Mouse (Mus musculus): Measurements from ENCODE around the gene Tnip2. TPM values are rescaled to one million over a fixed set of nuclear protein-coding genes. Genes with fewer than 3 reads are reported as not detected.

The Tnip2 gene
- polyA plus RNA-seq, 1 experiment from 2014 or later: 4.8 TPM

DNA sequence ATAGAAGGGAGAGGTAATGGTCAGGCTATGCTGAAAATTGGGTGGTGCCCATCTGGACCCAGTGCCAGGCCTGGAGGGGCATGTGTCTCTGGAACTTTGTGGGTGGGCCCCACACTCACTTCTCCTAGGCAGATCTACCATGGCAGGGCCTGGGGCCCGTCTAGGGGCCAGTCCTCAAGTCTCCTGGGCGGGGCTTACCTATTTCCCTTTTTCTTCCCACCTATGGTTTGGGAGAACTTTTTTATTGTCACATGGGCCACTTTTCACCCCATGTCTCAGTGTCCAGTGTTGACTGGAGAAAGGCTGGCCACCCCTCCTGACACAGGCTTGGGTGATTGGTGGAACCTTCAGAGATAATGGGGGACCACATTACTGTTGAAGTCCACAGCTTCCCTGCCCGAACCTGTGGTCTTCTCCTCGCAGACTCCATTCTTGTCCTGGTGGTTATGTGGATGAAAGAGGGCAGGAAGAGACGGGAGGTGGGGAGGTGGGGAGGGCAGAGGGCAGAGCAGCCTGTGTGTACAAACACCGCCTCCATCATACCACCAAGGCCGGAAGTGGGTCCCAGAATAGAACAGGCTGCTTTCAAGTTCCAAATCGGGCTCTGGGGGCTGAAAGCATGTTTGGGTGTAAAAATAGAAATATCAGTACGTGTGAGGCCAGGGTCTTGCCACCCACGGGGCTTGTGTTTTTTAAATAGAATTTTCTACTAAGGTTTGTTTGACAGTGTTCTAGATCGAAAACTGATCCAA is 6.8 kb upstream of the Tnip2 start:
- H3K4me1 ChIP-seq: 0 out of 2 replicates have a peak, but pooled peaks cover 4% of the 10 kb centered on the region
- no peak for DNase-seq (ENCODE audit: low spot score)
- 75% methylated on average over 11 of the region's 11 CpGs for WGBS
- no peak overlapping the region for H3K4me3 ChIP-seq
- H3K27ac ChIP-seq (replicated peaks): no peak overlapping the region
- H3K27me3 ChIP-seq (replicated peaks; ENCODE audit: low read depth, poor library complexity, severe bottlenecking): 0 out of 2 replicates have a peak, but pooled peaks cover 11% of the 10 kb centered on the region
- H3K9me3 ChIP-seq: no peaks in the 10 kb centered on the region
- H3K36me3 ChIP-seq (replicated peaks): no peaks in the 10 kb centered on the region

DNA sequence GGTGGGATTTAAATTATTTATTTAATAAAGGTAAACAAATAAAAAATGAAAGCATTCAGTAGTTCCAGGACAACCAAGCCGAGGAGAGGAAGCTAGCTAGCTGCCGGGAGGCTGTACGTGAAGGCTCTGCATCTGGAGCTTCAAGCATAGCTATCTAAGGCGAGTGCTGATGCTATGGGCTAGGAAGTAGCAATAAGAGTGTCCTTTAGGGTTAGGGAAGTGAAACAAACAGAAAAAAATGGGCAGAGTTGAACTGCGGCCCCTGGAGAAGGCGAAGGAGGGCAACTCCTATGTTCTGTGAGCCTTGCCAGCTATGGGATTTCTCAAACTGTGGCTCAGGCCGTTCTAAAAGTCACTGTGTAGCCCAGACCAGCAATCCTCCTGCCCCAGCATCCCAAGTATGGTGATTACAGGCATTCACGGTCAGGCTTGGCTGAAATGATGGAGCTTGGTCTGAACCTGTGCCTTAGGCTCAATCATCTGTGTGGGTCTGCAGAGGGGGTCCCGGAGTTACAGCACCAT is 5.7 kb upstream of the Tnip2 start:
- H3K9me3 ChIP-seq: no peaks in the 10 kb centered on the region
- H3K27me3 ChIP-seq (replicated peaks; ENCODE audit: low read depth, poor library complexity, severe bottlenecking): peaks cover 22% of the 10 kb centered on the region; the same call in 1 of the 2 replicates
- no peaks in the 10 kb centered on the region for H3K36me3 ChIP-seq (replicated peaks)
- H3K4me3 ChIP-seq: no peak overlapping the region
- DNase-seq (ENCODE audit: low spot score): no peak
- WGBS: 80% methylated on average over 9 of the region's 9 CpGs
- peaks cover 6% of the 10 kb centered on the region; the same call in 1 of the 2 replicates for H3K4me1 ChIP-seq
- no peak overlapping the region for H3K27ac ChIP-seq (replicated peaks)

DNA sequence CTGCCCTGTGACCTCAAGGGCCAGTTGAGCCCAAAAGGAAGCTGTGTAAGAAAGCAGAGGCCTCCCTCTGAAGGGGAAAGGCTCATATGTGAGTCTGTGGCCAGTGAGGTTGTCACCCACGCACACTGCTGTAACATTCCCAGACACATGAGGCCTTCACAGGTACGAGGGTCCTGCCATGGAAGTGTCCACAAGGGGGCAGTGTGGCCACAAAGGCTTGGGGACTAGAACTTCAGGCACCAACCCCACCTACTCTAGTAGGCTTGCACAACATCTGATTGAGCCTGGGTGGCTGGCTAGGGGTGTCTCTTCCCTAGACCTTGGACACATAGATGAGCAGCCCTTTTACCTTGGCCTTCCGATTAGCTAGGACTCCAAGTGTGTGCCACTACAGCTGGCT is 4.1 kb upstream of the Tnip2 start:
- no peaks in the 10 kb centered on the region for H3K9me3 ChIP-seq
- H3K4me3 ChIP-seq: no peak overlapping the region
- peaks cover 21% of the 10 kb centered on the region for H3K4me1 ChIP-seq
- no peak overlapping the region for H3K27ac ChIP-seq (replicated peaks)
- peak; percentile 79 for DNase-seq (ENCODE audit: low spot score)
- WGBS: 26% methylated on average over 3 of the region's 3 CpGs
- peaks cover 25% of the 10 kb centered on the region for H3K27me3 ChIP-seq (replicated peaks; ENCODE audit: low read depth, poor library complexity, severe bottlenecking)
- no peaks in the 10 kb centered on the region for H3K36me3 ChIP-seq (replicated peaks)

DNA sequence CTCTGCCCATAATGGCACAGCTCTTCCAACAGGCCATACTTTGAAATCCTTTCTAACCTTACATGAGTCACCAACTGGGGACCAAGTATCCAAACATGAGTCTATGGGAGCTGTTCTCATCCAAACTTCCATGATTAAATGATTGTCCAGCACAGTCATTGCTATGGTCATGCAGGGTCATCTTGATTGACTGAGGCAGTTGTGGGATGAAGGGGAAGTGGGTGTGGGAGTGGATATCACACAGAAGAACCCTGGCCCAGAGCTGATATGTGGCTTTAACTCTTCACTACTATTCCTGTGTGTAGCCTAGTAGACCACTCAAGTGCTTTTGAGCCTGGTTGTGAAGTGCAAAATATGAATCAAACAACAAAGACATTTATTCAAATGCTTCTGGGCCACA is 1.3 kb upstream of the Tnip2 start:
- DNase-seq (ENCODE audit: low spot score): no peak
- H3K4me1 ChIP-seq: peaks cover 17% of the 10 kb centered on the region
- H3K9me3 ChIP-seq: no peaks in the 10 kb centered on the region
- H3K27ac ChIP-seq (replicated peaks): no peak overlapping the region
- peaks cover 40% of the 10 kb centered on the region for H3K27me3 ChIP-seq (replicated peaks; ENCODE audit: low read depth, poor library complexity, severe bottlenecking)
- H3K4me3 ChIP-seq: no peak overlapping the region
- no peaks in the 10 kb centered on the region for H3K36me3 ChIP-seq (replicated peaks)

- peak overlapping the region; percentile 77 for H3K4me3 ChIP-seq
- WGBS: 26% methylated on average over 7 of the region's 7 CpGs
- H3K9me3 ChIP-seq: no peaks in the 10 kb centered on the region
- peaks cover 40% of the 10 kb centered on the region for H3K27me3 ChIP-seq (replicated peaks; ENCODE audit: low read depth, poor library complexity, severe bottlenecking)
- peaks cover 17% of the 10 kb centered on the region for H3K4me1 ChIP-seq
- DNase-seq (ENCODE audit: low spot score): no peak
- no peak overlapping the region for H3K27ac ChIP-seq (replicated peaks)
- H3K36me3 ChIP-seq (replicated peaks): no peaks in the 10 kb centered on the region
These were observed 401 bp upstream of the Tnip2 start for GRCm38 (mm10) chr5:34514218-34514566.

GRCm38 (mm10) chr5:34512486-34512885 is 1.3 kb downstream of the Tnip2 start:
- Histone ChIP-seq H3K27ac (replicated peaks) (no peak overlapping the region), H3K27me3 (replicated peaks; ENCODE audit: low read depth, poor library complexity, severe bottlenecking) (peaks cover 40% of the 10 kb centered on the region), H3K4me3 (no peak overlapping the region), H3K4me1 (peaks cover 17% of the 10 kb centered on the region), H3K36me3 (replicated peaks) (no peaks in the 10 kb centered on the region), H3K9me3 (no peaks in the 10 kb centered on the region)
- DNase-seq (ENCODE audit: low spot score): no peak
- 84% methylated on average over 3 of the region's 3 CpGs for WGBS

GRCm38 (mm10) chr5:34502821-34503220 is 11.0 kb downstream of the Tnip2 start:
- H3K27me3 ChIP-seq (replicated peaks; ENCODE audit: low read depth, poor library complexity, severe bottlenecking): no peaks in the 10 kb centered on the region
- 79% methylated on average over 6 of the region's 6 CpGs for WGBS
- H3K4me1 ChIP-seq: no peaks in the 10 kb centered on the region
- DNase-seq (ENCODE audit: low spot score): no peak
- no peak overlapping the region for H3K4me3 ChIP-seq
- no peak overlapping the region for H3K27ac ChIP-seq (replicated peaks)
- H3K9me3 ChIP-seq: no peaks in the 10 kb centered on the region
- no peaks in the 10 kb centered on the region for H3K36me3 ChIP-seq (replicated peaks)

DNA sequence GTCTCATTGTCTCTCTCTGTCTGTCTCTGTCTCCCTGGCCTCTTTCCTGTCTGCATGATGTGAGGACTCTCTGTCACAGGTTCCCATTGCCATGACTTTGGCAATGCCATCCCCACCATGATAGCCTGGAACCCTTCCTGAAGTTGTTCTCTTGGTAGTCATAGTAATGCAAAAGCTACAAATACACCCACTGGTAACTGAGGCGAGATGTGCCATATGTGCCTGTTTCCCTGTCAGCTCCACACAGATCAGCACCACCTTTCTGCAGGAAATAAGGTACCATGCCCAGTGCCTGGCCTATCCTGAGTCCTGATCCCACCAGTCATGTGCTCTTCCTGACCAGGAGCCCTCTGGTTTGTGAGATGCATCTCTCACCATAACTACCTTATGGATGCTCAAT is 11.4 kb downstream of the Tnip2 start:
- Histone ChIP-seq H3K27me3 (replicated peaks; ENCODE audit: low read depth, poor library complexity, severe bottlenecking) (no peaks in the 10 kb centered on the region), H3K36me3 (replicated peaks) (no peaks in the 10 kb centered on the region), H3K27ac (replicated peaks) (no peak overlapping the region), H3K4me1 (no peaks in the 10 kb centered on the region), H3K4me3 (no peak overlapping the region), H3K9me3 (no peaks in the 10 kb centered on the region)
- 80% methylated on average over 1 of the region's 1 CpGs for WGBS
- no peak for DNase-seq (ENCODE audit: low spot score)

GRCm38 (mm10) chr5:34501588-34501987 is 12.2 kb downstream of the Tnip2 start:
- Histone ChIP-seq H3K4me3 (no peak overlapping the region), H3K36me3 (replicated peaks) (no peaks in the 10 kb centered on the region), H3K27me3 (replicated peaks; ENCODE audit: low read depth, poor library complexity, severe bottlenecking) (no peaks in the 10 kb centered on the region), H3K4me1 (peaks cover 2% of the 10 kb centered on the region; the same call in 1 of the 2 replicates), H3K27ac (replicated peaks) (no peak overlapping the region), H3K9me3 (no peaks in the 10 kb centered on the region)
- 85% methylated on average over 3 of the region's 3 CpGs for WGBS
- no peak for DNase-seq (ENCODE audit: low spot score)

DNA sequence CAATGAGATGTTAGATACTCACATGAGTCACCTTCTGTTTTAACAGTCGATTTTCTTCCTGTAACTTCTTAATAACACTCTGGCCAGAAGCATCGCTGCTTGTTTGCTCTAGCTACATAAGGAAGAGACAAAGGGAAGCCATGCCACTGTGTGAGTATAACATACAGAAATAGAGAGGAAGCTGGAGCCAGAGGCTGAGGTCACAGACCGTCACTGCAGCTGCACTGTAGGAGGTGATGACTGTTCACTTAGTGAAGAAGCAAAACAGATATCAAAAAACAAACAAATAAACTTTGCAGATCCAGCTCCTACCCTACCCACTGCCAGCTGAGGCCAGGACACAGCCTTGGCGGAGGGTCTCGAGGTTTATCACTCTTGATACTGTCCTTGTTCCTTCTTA is 12.9 kb downstream of the Tnip2 start:
- Histone ChIP-seq H3K27me3 (replicated peaks; ENCODE audit: low read depth, poor library complexity, severe bottlenecking) (no peaks in the 10 kb centered on the region), H3K4me1 (peaks cover 4% of the 10 kb centered on the region; the same call in 1 of the 2 replicates), H3K36me3 (replicated peaks) (no peaks in the 10 kb centered on the region), H3K9me3 (no peaks in the 10 kb centered on the region), H3K4me3 (no peak overlapping the region), H3K27ac (replicated peaks) (no peak overlapping the region)
- DNase-seq (ENCODE audit: low spot score): no peak
- WGBS: 86% methylated on average over 5 of the region's 5 CpGs

DNA sequence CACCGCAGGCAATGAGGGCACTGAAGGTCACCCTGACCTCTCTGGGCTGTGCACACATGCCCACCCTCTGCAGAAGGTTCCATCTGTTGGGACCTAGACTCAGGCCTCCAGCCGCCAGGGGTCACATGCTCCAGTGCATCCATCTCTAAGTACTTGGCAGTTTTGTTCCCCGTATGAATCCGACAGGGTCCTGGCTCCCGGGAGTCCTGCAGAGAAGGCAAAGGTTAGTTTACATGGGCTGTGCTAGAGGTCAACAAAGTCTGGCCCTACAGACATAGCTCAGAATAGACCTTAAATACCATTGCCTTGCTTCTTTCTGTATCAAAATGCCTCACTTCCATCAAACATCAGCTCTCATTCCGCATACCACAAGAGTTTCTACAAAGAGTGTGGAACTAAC is 17.0 kb downstream of the Tnip2 start:
- H3K4me3 ChIP-seq: no peak overlapping the region
- H3K4me1 ChIP-seq: peaks cover 4% of the 10 kb centered on the region; the same call in 1 of the 2 replicates
- no peaks in the 10 kb centered on the region for H3K9me3 ChIP-seq
- no peak for DNase-seq (ENCODE audit: low spot score)
- H3K27me3 ChIP-seq (replicated peaks; ENCODE audit: low read depth, poor library complexity, severe bottlenecking): no peaks in the 10 kb centered on the region
- H3K36me3 ChIP-seq (replicated peaks): no peaks in the 10 kb centered on the region
- no peak overlapping the region for H3K27ac ChIP-seq (replicated peaks)
- WGBS: 86% methylated on average over 6 of the region's 6 CpGs

GRCm38 (mm10) chr5:34489418-34489787 is 24.4 kb downstream of the Tnip2 start:
- Histone ChIP-seq H3K9me3 (no peaks in the 10 kb centered on the region), H3K4me3 (no peak overlapping the region), H3K27ac (replicated peaks) (no peak overlapping the region), H3K27me3 (replicated peaks; ENCODE audit: low read depth, poor library complexity, severe bottlenecking) (no peaks in the 10 kb centered on the region), H3K36me3 (replicated peaks) (peaks cover 35% of the 10 kb centered on the region), H3K4me1 (no peaks in the 10 kb centered on the region)
- 89% methylated on average over 3 of the region's 3 CpGs for WGBS
- no peak for DNase-seq (ENCODE audit: low spot score)

- H3K27ac ChIP-seq (replicated peaks): no peak overlapping the region
- H3K9me3 ChIP-seq: no peaks in the 10 kb centered on the region
- H3K27me3 ChIP-seq (replicated peaks; ENCODE audit: low read depth, poor library complexity, severe bottlenecking): no peaks in the 10 kb centered on the region
- no peak for DNase-seq (ENCODE audit: low spot score)
- H3K4me1 ChIP-seq: no peaks in the 10 kb centered on the region
- no peak overlapping the region for H3K4me3 ChIP-seq
- 89% methylated on average over 6 of the region's 6 CpGs for whole genome bisulfite sequencing
- peaks cover 40% of the 10 kb centered on the region for H3K36me3 ChIP-seq (replicated peaks)
These were observed 24.9 kb downstream of the Tnip2 start for GRCm38 (mm10) chr5:34488741-34489417.

Data from embryonic facial prominence, embryonic 10.5 days (tissue).